Mouse (Mus musculus): Measurements from ENCODE around the gene Lrrc71.

Gene Lrrc71

DNA sequence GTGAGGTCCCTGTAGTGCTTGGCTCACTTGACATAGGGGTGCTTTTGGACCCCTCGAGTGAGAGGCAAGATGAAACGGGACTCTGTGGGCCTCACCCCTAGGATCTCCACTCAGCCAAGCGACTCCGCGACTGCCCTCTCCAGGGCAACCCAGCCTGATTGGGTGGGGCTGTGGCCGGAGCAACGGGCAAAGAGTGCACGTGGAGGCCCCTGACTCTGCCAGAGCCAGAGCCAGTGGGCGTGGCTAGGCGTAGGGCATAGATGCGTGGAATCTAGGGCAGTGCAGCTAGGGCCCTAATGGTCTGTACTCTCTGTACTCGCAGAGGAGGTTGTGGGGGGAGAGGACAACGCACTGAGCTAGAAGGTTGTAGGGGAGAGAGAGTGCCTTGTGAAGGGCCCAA, at the start of gene Lrrc71:
Lrrc71 (minus strand) TSS at position 195 of the 400 bp plus-strand sequence.
- DNase-seq (ENCODE audit: low read depth) = no peak

- DNase-seq (ENCODE audit: low read depth) = no peak
Observed at GRCm38 (mm10) chr3:87796736-87797334, 48.4 kb upstream of the Lrrc71 start, which contains the start of gene Insrr. Insrr (plus strand) TSS chr3:87796951.

GRCm38 (mm10) chr3:87795336-87796277, 47.2 kb upstream of the Lrrc71 start:
- DNase-seq (ENCODE audit: low read depth) = peak; percentile 50

GRCm38 (mm10) chr3:87794922-87795325, 46.5 kb upstream of the Lrrc71 start, which contains the start of gene Ntrk1:
Ntrk1 (minus strand) TSS chr3:87795162.
- no peak for DNase-seq (ENCODE audit: low read depth)

DNA sequence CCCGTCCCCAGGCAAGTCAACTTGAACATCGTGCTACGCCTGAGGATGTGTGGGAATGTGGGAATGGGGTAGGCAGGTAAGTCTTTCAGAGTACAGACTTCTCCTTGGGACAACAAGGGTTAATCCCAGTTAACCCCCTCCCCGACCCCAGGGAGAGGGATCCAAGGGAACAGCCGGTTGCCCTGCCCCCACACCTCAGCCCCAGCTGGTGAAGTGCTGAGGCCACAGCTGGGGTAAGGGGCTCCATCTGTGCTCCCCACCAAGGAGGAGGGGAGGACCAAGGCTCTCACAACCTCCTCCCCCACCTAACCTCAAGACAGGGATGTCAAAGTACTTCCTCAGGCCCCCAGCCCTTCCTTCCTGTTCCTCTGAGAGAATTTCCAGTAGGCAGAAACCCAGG, 41.3 kb upstream of the Lrrc71 start:
- no peak for DNase-seq (ENCODE audit: low read depth)

- DNase-seq (ENCODE audit: low read depth) = no peak
Observed at GRCm38 (mm10) chr3:87789248-87789647, 40.8 kb upstream of the Lrrc71 start.

GRCm38 (mm10) chr3:87785626-87786214, 37.3 kb upstream of the Lrrc71 start:
- DNase-seq (ENCODE audit: low read depth) = no peak

DNA sequence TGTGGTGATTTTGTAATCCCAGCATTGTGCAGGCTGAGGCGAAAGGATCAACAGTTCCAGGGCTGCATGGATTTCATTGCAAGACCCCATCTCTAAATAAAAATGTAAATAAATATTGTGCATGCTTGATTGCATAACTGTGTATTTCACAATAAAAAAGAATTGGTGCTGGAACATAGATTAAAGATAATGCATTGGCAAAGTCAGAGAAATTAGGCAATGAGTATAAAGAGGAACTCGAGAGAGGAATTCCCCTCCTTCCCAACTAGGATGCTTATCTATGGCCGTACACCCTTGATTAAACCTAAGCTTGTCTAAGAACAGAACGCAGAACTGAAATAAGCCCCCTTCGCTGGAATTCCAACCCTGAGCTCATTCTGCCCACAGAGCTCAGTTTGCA, 36.7 kb upstream of the Lrrc71 start:
- peak; percentile 45 for DNase-seq (ENCODE audit: low read depth)

DNA sequence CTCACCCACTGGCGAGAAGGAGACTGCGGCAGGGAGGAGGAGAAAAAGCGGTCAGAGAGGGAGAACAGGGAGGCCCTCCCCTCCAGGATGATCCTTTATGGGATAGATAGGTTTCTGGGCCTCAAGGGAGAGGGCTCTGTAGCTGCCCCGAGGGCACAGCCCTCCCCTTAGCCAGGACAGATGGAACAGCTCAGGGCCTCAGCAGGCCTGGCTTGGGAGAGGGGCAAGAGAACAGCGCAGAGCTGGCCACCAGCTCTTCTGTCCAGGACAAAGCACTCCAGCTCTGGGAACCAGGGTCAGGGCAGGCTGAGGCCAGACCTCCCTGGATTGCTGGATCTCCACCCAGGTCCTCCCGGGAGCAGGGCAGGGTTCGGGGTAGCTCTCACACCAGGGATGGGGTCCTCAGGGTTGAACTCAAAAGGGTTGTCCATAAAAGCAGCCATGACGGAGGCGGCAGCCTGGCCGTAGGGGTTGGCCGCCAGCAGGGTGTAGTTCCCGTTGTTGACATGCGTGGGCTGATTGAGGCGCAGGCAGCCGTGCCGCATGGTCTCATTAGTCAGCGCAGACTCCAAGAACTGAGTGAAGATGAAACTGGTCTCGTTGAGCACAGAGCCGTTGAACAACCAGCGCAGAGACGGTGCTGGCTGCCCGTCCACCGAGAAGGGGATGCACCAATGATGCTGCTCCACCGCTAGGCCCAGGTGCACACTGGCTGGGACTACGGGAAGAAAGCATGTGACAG, 35.0 kb upstream of the Lrrc71 start:
- DNase-seq (ENCODE audit: low read depth) = no peak

DNA sequence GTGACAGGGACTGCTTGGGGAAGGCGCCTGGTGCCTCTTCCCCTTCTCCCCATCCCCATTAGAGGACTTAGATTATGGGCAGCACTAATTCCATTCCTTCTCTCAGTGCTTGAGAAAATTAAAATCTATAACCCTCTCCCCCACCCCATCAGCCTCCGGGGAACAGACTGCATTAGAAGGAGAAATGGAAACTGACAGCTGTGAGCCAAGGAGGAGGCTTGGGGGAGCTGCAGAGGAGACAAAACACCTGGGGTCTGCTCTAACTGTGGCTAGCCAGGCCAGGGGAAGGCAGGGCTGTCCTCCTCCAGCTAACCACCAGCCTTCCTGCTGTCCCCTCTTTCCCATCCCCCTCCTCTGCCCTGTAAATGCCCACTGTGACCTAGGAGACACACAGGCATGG, 30.7 kb upstream of the Lrrc71 start:
- no peak for DNase-seq (ENCODE audit: low read depth)

GRCm38 (mm10) chr3:87778283-87778682, 29.9 kb upstream of the Lrrc71 start:
- DNase-seq (ENCODE audit: low read depth) = no peak

DNA sequence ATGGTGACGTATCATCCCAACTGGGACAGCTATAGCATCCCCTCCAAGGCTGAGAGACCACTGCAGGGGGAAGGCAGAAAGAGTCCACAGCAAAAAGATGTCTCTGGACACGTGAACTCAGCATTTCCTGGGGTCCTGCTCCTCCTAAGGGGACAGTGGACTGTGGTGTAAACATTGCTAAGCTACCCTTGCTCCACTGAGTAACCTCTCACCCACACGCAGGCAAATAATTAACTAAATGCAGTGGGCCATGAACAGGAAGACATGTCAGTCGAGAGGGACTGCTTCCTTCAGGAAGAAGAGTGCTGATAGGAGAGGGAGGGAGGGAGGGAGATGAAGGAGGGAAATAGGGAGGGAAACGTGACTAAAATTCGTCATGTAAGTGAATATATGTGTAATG, 22.7 kb upstream of the Lrrc71 start:
- DNase-seq (ENCODE audit: low read depth) = no peak

- peak; percentile 80 for DNase-seq (ENCODE audit: low read depth)
Observed at GRCm38 (mm10) chr3:87770280-87770679, 21.9 kb upstream of the Lrrc71 start.

DNA sequence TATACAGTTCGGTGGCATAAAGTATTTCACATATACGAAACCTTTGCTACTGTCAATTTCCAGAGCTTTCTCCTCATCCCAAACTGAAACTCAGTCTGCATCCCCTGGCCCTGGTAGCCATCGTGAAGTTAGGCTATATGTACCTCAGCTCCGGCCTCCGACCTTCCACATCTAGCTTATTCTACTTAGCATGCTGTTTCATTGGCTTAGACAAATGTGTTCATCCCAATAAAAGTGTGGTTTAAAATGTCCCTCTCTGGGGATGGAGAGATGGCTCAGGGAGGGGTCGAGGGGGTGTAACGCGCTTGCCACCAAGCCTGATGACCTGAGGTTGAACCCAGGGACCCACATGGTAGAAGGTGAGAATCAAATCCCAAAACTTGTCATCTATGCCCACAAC, 21.1 kb upstream of the Lrrc71 start:
- DNase-seq (ENCODE audit: low read depth) = no peak

GRCm38 (mm10) chr3:87768844-87769243, 20.4 kb upstream of the Lrrc71 start:
- DNase-seq (ENCODE audit: low read depth) = peak; percentile 89

GRCm38 (mm10) chr3:87768431-87768830, 20.0 kb upstream of the Lrrc71 start:
- no peak for DNase-seq (ENCODE audit: low read depth)

DNA sequence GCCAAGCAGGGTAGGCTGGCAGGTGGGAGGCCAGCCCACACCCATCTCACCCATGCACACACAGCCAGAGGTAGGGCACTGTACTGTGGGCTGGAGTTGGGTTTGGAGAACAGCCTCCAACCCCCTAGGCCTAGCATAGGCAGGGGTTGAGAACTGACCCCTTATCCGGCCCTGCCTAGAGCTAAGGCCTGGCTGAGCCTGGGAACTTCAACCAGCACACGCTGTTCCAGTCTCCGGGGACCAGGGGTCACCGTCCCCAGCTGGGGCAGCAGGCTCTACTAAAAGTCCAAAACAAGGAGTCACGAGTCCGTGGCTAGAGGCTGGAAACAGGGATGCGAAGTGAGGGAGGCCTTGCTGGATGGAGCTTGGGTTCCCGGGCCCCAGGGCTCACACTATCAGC, 19.3 kb upstream of the Lrrc71 start:
- DNase-seq (ENCODE audit: low read depth) = no peak

DNA sequence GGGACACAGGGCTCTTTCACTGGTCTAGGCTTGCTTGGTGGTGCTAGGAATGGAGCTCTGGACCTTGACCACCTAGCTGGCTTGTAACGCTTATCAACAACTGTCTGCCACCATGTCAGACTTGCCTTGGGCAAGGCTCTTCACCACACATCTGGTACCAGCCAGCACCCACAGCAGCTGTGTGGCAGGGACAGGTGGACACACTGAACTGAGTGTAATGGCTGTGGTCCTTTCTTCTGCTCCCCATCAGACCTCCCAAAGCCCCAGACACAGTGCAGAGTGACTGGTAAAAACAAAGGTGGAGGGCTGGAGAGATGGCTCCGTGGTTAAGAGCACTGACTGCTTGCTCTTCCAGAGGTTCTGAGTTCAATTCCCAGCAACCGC, 17.9 kb upstream of the Lrrc71 start:
- DNase-seq (ENCODE audit: low read depth) = no peak

DNA sequence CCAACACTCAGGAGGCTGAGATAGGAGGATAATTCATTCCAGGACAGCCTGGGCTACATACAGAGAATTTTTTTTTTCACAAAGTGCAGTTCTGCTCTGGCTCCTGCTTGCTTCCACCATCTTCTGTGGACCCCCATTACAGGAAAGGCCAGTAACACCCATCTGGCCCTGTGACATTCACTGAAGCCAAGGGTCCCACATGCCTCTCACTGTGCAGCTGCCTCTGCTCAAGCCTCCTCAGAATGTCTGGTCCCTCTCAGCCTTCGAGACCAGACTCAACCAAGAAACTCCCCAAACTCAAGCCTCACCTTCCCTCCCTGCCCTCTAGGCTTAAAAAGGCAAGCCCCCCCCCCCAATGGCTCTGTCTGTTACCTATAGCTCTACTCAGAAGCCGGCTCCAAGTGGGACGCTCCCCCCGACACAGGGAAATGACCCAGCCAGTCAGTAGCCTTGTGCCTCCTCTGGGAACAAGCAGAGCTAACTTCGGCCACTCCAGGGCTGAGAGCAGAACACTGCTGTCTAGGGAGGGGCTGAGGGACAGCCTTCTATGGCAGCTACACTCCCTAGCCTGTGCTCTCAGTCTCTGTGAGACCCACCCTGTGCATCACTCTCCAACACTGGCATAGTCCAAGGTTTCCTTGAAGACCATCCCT, 17.3 kb upstream of the Lrrc71 start:
- no peak for DNase-seq (ENCODE audit: low read depth)

DNA sequence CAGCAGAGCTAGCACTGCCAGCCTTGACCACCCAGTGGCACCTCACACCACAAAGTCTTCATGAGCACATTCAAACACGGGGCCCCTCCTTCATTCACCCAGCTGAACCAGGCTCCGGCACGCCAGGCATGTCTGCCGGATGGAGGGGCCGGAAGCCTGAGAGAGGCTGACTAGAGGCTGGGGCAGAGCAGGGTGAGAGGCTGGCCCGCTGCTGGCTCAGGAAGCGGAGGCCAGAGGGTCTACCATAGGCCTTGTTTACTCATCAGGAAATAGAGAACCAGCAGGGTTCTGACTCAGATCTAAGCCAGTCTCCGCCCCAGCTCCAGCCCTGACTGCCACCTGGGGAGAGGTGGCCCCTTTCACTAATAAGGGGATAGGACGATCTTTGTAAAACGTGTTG, 16.7 kb upstream of the Lrrc71 start:
- peak; percentile 97 for DNase-seq (ENCODE audit: low read depth)

GRCm38 (mm10) chr3:87764506-87764905, 16.1 kb upstream of the Lrrc71 start:
- peak; percentile 35 for DNase-seq (ENCODE audit: low read depth)

All from 416B (cell line).